Mouse (Mus musculus) layer of hippocampus, adult 2 months (tissue): ENCODE measurements around the gene Kl. TPM values are rescaled to one million over a fixed set of nuclear protein-coding genes. Genes with fewer than 3 reads are reported as not detected.

ENCODE experiments used
- DNase-seq, 2 experiments: peaks; one replicate each; pipeline ENCODE4 v3.0.0; 2022; ENCODE audit warnings: low spot score in 2 of 2
- H3K27ac ChIP-seq: fragments of 200-600 bp; 2 replicates; pipeline ENCODE4 v1.8.1; 2022
- H3K4me3 ChIP-seq: fragments of 200-600 bp; 2 replicates; pipeline ENCODE4 v1.8.1; 2022; ENCODE audit warnings: mild to moderate bottlenecking
- CTCF ChIP-seq: fragments of 200-600 bp; conservative IDR thresholded peaks from 2 replicates; pipeline ENCODE4 v1.8.1; 2022; ENCODE audit warnings: antibody characterized with exemption, mild to moderate bottlenecking, moderate library complexity
- total RNA-seq, 2 experiments: library from RNA; stranded (reverse); gene quantifications; 2 replicates each; pipeline ENCODE4 v1.2.3; 2021

The Kl gene
- total RNA-seq, 2 experiments from 2014 or later: 9.9 to 10.5 TPM

GRCm38 (mm10) chr5:150977383-150977958 lies 25.1 kb downstream of the Kl start:
- H3K27ac ChIP-seq: no peak overlapping the region
- H3K4me3 ChIP-seq: no peak overlapping the region
- DNase-seq: no peak
- TF ChIP-seq CTCF: no peak

- Histone ChIP-seq H3K4me3 (no peak overlapping the region), H3K27ac (no peak overlapping the region)
- TF ChIP-seq CTCF: no peak
- DNase-seq: no peak
Observed at GRCm38 (mm10) chr5:150979341-150980136, 27.1 kb downstream of the Kl start.

GRCm38 (mm10) chr5:150982082-150982481 lies 29.7 kb downstream of the Kl start:
- no peak for DNase-seq
- peak; percentile 41 for TF ChIP-seq CTCF
- Histone ChIP-seq H3K27ac (no peak overlapping the region), H3K4me3 (no peak overlapping the region)

GRCm38 (mm10) chr5:150994096-150994495 lies 41.7 kb downstream of the Kl start:
- DNase-seq: no peak
- Histone ChIP-seq H3K4me3 (no peak overlapping the region), H3K27ac (no peak overlapping the region)
- TF ChIP-seq CTCF: no peak

GRCm38 (mm10) chr5:150996586-150996985 lies 44.2 kb downstream of the Kl start:
- TF ChIP-seq CTCF: no peak
- no peak for DNase-seq
- peak overlapping the region; percentile 7; the same call in 1 of the 2 replicates for H3K27ac ChIP-seq
- H3K4me3 ChIP-seq: no peak overlapping the region

GRCm38 (mm10) chr5:151001111-151001510 lies 48.7 kb downstream of the Kl start:
- no peak for DNase-seq
- TF ChIP-seq CTCF: no peak
- no peak overlapping the region for H3K27ac ChIP-seq
- H3K4me3 ChIP-seq: no peak overlapping the region

- no peak for TF ChIP-seq CTCF
- Histone ChIP-seq H3K4me3 (no peak overlapping the region), H3K27ac (no peak overlapping the region)
- DNase-seq: no peak
Observed at GRCm38 (mm10) chr5:151002051-151002450, 49.6 kb downstream of the Kl start.

GRCm38 (mm10) chr5:151004216-151004755 lies 51.9 kb downstream of the Kl start:
- no peak for TF ChIP-seq CTCF
- Histone ChIP-seq H3K27ac (no peak overlapping the region), H3K4me3 (no peak overlapping the region)
- DNase-seq: no peak

- TF ChIP-seq CTCF: no peak
- no peak overlapping the region for H3K27ac ChIP-seq
- DNase-seq: no peak
- H3K4me3 ChIP-seq: no peak overlapping the region
Observed at GRCm38 (mm10) chr5:151018450-151018849, 66.0 kb downstream of the Kl start.

GRCm38 (mm10) chr5:151018959-151019358 lies 66.6 kb downstream of the Kl start:
- no peak overlapping the region for H3K4me3 ChIP-seq
- no peak overlapping the region for H3K27ac ChIP-seq
- no peak for DNase-seq
- no peak for TF ChIP-seq CTCF

- Histone ChIP-seq H3K27ac (peak overlapping the region; percentile 61; the same call in 1 of the 2 replicates), H3K4me3 (no peak overlapping the region)
- DNase-seq: no peak
- no peak for TF ChIP-seq CTCF
Observed at GRCm38 (mm10) chr5:151020031-151020820, 67.8 kb downstream of the Kl start.

- TF ChIP-seq CTCF: no peak
- Histone ChIP-seq H3K27ac (peak overlapping the region; percentile 61; the same call in 1 of the 2 replicates), H3K4me3 (no peak overlapping the region)
- no peak for DNase-seq
Observed at GRCm38 (mm10) chr5:151020831-151021230, 68.4 kb downstream of the Kl start.

- TF ChIP-seq CTCF: no peak
- peak in 1 of 2 experiments; percentile 16 for DNase-seq
- Histone ChIP-seq H3K4me3 (no peak overlapping the region), H3K27ac (peak overlapping the region; percentile 83; the same call in 1 of the 2 replicates)
Observed at GRCm38 (mm10) chr5:151022026-151022425, 69.6 kb downstream of the Kl start.
